Mouse (Mus musculus) lung, adult 2 months (tissue): ENCODE data around the gene Aurkaip1.
A peak's percentile ranks its signal among the peaks of the same experiment; 100 is the strongest.

ENCODE experiments used
- CTCF ChIP-seq: fragments of 200-500 bp; IDR thresholded peaks from 2 replicates; pipeline ENCODE4 v1.5.1; 2011; ENCODE audit warnings: mild to moderate bottlenecking, low read length, control low read depth; ENCODE audit not compliant: insufficient read depth
- POLR2A ChIP-seq: fragments of 200-500 bp; IDR thresholded peaks from 2 replicates; pipeline ENCODE4 v1.6.1; 2011; ENCODE audit warnings: low read depth, mild to moderate bottlenecking, control low read depth, low read length, borderline replicate concordance; ENCODE audit errors: extremely low read depth

DNA sequence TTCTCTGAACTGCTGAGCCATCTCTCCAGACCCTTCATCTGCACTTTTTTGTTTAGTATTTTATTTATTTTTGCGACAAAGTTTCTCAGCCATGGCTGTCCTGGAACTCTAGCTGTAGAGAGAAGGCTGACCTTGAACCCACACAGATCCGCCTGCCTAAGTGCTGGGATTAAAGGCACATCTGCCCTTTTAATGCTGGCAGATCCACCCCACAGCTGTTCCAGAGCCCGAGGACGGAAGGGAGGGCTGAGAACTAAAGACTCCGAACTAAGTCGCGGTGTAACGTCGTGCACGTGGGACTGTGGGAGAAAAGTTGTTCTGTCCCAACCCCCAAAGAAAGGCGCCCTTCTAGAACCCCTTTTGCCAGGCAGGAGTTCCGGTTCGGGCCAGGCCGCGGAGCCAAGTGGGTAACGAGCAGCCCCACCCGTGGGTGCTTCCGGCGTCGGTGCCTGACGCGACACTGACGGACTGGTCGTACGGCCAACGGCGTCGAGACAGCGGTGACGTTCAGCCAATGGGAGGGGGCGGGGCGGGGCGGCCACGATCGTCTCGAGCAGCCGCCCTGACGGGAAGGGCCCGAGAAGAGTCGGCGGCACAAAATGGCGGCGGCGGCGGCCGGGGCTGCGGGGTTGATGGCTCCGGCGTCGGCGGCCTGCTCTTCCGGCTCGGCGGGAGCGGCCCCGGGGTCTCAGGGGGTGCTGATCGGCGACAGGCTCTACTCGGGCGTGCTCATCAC is 19.0 kb upstream of the Aurkaip1 start, which contains the start of gene Ccnl2:
- TF ChIP-seq CTCF (no peak), POLR2A (peak; percentile 53; the same call in 1 of the 2 replicates)
